Mouse (Mus musculus) spleen, postnatal 36 days (tissue): Measurements from ENCODE around the gene Olfr965.
"Not testable (repeated sequence)": the region's sequence is repeated elsewhere in the genome, so short reads cannot be mapped to it uniquely, and the experiment has no call there.

ENCODE experiments used
- DNase-seq, 2 experiments: peaks; one replicate each; pipeline ENCODE4 v3.0.0; 2022; ENCODE audit warnings: low spot score in 2 of 2, mixed read lengths in 1 of 2

Gene Olfr965

DNA sequence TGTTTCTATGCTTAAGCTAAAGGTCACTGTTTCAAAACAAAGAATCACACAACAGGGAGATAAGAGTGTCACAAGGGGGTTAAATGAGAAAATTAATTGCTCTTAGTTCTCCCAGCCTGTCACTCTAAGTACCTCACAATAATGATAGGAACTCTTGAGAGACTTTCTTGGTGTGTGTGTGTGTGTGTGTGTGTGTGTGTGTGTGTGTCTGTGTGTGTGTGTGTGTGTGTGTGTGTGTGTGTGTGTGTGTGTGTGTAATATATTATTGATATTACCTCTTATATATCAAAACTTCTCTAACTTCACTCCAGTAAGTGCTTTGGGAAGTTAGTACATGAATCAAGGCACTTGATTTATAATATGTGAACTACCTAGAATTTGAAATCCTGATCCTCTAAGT is at the start of gene Olfr965:
TSS of gene Olfr965 (plus strand) at position 301 of the 400 bp plus-strand sequence.
- DNase-seq = no peak

DNA sequence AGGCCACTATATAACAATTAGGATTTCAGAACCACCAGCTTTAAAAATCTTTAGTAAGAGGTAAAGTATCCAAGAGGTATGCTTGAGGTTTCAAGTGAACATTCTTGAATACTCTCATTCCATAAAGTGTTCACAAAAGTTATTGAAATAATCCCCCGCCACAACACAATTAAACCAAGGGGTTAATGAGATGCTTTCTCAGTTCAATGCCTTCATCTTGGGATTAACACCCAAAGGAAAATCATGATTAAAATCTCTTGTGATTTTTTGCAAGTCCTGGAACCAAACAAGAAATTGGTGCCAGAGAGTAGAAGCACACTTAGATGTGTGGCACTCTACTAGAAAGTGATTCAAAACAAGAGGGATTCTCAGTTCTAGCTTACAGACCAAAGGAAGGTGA is 44.2 kb upstream of the Olfr965 start, which contains the start of gene Olfr963:
TSS of gene Olfr963 (plus strand) at position 301 of the 400 bp plus-strand sequence.
- DNase-seq = no peak

DNA sequence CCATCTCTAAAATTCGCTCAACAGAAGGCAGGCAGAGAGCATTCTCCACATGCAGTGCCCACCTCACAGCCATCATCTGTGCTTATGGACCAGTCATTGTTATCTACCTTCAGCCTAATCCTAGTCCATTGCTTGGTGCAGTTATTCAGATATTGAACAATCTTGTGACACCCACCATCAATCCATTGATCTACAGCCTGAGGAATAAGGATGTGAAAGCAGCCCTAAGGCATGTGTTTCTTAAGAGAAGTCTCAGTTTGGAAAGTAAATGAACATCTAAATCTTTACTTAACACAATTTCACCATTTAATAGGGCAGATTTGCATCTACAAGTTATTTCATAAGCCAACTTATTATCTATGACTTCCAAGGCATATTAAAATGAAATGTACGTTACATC is 41.4 kb upstream of the Olfr965 start:
- no peak for DNase-seq

DNA sequence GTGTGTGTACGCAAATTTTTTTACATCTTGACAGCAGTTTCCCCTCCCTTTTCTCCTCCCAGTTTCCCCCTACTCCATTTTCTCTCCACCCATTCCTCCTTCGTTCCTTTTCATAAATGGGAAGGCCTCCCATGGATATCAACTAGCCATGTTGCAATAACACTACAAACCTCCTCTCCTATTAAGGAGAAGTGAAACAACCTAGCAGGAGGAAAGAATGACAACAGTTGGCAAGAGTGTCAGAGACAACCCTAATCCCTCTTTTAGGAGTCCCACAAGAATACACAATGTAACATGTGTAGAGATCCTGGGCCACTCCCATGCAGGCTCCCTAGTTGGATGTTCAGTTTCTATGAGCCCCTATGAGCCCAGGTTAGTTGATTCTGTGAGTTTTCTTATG is 36.3 kb upstream of the Olfr965 start:
- no peak for DNase-seq

DNA sequence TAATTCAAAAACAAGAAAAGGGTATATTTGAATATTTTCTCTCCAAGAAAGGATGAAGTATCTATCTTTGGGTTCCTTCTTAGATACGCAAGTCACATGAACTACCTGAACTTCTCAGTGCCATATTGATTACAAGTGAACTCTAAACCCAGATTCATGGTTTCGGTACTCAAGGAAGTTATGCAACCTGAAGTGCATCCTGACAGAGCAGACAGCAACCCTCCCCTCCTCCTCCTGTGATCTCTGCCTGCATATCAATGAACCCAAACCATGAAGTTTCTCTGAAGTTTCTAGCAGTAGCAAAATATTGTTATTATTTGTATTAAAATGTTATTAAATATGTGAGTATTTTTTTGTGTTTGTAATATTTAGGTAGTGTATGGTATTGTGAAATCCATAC is 32.6 kb upstream of the Olfr965 start:
- DNase-seq = no peak

DNA sequence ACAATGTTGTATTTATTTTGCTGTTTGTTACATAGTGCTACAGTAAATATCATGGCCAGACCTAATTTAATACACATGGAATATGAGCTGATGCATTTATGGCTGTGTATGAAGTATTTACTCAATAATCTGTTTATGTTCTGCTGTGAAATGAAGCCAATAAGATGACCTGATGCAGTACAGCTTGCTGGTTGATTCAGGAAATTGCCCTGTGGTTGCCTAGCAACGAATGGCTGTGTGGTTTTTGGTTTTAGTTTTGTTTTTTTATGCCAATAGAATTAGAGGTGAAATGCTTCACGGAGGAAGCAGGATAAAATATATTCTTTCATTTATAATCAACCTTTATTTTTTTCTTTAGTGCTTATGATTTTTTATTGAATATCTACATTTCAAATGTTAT is 31.9 kb upstream of the Olfr965 start:
- DNase-seq = no peak

DNA sequence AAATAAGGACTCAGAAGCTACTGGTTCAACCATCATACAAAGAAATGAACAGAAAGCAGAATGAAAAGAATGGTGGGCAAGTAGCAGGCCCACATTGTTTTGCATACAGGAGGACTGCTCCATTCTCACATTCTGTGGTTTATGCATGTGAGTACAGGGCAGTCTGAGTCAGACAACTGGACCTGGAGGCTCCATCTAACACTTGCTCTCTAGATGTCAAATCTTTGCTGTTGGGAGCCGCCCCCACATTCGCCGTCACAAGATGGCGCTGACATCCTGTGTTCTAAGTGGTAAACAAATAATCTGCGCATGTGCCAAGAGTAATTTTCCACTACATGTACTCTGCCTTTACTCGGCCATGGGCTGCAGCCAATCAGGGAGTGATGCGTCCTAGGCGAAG is 10.0 kb upstream of the Olfr965 start:
- DNase-seq = not testable (repeated sequence)

DNA sequence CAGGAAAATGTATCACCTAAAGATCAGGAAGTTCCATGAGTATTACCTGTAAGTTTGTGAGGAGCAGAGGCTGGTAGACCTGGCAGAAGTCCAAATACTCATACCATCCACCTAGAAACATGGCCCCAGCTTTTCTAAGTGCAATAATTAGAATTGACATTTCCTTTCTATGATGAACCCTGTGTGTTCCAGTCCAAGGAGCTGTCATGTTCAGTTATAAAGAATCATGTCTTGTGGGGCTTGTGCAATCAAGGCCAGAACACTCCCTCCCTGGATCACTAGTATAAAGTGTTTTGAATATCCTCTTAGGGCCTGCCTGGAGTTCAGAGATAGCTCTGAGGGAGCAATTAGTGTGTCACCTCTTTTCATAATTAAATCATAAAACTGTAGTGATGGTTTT is 4.1 kb upstream of the Olfr965 start, which contains the start of gene Olfr149:
TSS of gene Olfr149 (minus strand) at position 101 of the 400 bp plus-strand sequence.
- no peak for DNase-seq

DNA sequence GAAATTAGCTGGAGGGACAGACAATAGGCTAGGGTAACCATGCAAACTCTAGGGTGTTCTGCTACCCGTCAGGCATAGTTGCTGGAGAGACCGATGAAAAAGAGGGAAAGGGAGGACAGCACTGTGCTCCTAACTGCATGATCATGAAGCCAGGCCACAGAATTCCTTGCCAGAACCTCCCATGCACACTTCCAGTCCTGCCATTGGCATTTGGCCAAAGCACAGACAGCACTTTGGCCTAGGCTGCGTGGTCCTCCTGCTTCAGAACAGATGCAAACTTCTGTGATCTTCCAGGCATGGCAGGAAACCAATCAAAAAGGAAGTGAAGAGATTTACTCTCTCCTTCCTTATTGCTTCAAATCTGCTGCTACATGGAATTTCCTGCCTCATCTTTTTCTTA is 2.2 kb upstream of the Olfr965 start:
- DNase-seq = no peak

DNA sequence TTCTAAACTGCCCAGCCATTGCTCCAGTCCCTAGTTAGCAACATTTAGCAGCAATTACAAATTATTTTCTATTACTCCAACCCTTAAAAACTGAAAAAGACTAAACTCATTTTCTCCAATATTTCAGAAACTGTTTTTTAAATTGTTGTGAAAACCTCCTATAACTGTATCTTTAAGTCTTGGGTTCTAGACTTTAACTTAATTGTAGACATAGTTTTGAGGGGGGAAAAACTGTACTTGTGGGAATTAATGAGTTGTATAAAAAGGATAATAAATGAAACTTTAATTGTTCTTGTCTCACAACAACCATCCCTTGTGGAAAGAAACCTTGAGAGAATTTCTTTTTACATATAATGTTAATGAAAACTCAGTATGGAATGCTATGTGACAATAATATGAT is 19.5 kb downstream of the Olfr965 start, which contains the start of gene Olfr150:
TSS of gene Olfr150 (plus strand) at position 301 of the 400 bp plus-strand sequence.
- DNase-seq = no peak

DNA sequence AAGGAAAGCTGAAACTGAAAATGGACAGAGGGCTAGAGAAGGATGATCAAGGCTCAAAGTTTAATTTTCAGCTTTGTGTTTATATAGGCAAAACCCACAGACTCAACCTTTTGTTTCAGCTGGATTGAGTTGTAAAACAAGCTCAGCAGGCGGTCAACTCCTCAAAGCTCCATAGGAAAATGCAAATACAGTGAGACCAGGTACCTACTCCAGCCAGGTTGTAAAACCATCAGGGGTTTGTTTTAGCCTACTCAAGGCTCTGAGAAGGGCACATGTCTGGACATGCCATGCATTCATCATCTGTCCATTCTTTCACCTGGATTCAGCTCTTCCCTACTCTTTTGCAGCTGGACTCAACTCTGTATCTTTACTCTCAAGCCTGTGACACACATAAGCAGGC is 29.6 kb downstream of the Olfr965 start:
- no peak for DNase-seq

DNA sequence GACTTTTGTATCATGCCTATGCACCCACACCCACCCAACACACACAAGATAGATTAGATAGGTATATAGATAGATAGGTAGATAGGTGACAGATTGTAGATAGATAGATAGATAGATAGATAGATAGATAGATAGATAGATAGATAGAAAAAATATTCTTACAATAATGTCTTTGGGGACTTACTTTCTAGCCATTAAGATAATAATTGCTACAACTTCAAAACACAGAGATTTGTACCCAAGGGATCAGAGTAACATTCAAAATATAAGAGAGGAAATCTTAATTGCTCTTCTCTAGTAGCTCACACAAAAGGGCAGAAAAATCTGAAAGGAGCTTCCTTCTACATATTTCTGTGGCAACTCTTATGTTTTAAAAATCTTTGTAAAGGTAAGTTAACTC is 34.8 kb downstream of the Olfr965 start, which contains the start of gene Olfr967:
TSS of gene Olfr967 (plus strand) at position 301 of the 400 bp plus-strand sequence.
- DNase-seq = no peak

DNA sequence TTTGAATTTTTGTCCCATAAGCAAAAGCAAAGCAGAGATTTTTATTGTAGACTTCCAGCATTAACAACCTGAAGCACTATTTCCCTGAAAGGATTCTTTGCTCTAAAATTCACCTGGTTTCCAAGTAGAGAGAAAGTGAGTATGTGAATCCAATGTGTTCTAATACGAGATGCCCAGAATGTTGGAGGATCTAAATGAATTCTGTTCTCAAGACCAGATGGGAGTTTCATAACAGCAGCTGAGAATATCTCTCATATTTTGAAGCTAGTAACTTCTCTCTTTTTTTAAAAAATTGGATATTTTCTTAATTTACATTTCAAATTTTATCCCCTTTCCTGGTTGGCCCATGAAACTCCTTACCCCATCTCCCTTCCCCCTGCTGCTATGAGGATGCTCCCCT is 35.3 kb downstream of the Olfr965 start:
- no peak for DNase-seq
